Mouse (Mus musculus) stomach, postnatal 0 days (tissue): ENCODE measurements around the gene Apol7a. TPM values are rescaled to one million over a fixed set of nuclear protein-coding genes. Genes with fewer than 3 reads are reported as not detected.
"Not testable (repeated sequence)": the region's sequence is repeated elsewhere in the genome, so short reads cannot be mapped to it uniquely, and the experiment has no call there.

Experiments
- ATAC-seq: fragments of 200-750 bp; cut with Nextera tagmentation; 2 replicates; pipeline ENCODE4 v1.8.0; 2017; ENCODE audit not compliant: low FRiP score, low TSS enrichment
- DNase-seq: peaks from one replicate; pipeline ENCODE4 v3.0.0-alpha.2; 2016; ENCODE audit warnings: low spot score
- H3K27ac ChIP-seq: fragments of 300-500 bp; sonication (generic); replicated peaks from 2 replicates; pipeline ENCODE4 v1.5.1; 2014; ENCODE audit warnings: mild to moderate bottlenecking, control low read depth
- H3K27me3 ChIP-seq: fragments of 300-500 bp; sonication (generic); 2 replicates; pipeline ENCODE4 v1.6.1; 2014; ENCODE audit warnings: low read length; ENCODE audit not compliant: control insufficient read depth, insufficient read depth
- H3K36me3 ChIP-seq: fragments of 300-500 bp; sonication (generic); 2 replicates; pipeline ENCODE4 v1.6.1; 2014; ENCODE audit warnings: low read length, mixed read lengths; ENCODE audit not compliant: control insufficient read depth, insufficient read depth
- H3K4me1 ChIP-seq: fragments of 300-500 bp; sonication (generic); replicated peaks from 2 replicates; pipeline ENCODE4 v1.6.1; 2014; ENCODE audit warnings: antibody characterized with exemption; ENCODE audit not compliant: control insufficient read depth, insufficient read depth
- H3K4me2 ChIP-seq: fragments of 300-500 bp; sonication (generic); replicated peaks from 2 replicates; pipeline ENCODE4 v1.6.1; 2014; ENCODE audit warnings: low read depth, mild to moderate bottlenecking, control low read depth, moderate library complexity
- H3K4me3 ChIP-seq: fragments of 300-500 bp; sonication (generic); 2 replicates; pipeline ENCODE4 v1.5.1; 2014; ENCODE audit warnings: low read depth, low read length, control low read depth
- H3K9ac ChIP-seq: fragments of 300-500 bp; sonication (generic); 2 replicates; pipeline ENCODE4 v1.6.1; 2014; ENCODE audit warnings: mild to moderate bottlenecking, low read length, control low read depth, mixed read lengths
- H3K9me3 ChIP-seq: fragments of 300-500 bp; sonication (generic); 2 replicates; pipeline ENCODE4 v1.6.1; 2016; ENCODE audit warnings: low read length; ENCODE audit not compliant: control insufficient read depth
- CTCF ChIP-seq: IDR thresholded peaks from 2 replicates; pipeline ENCODE4 v1.5.1; 2016; ENCODE audit warnings: antibody characterized with exemption, low read depth, mild to moderate bottlenecking, moderate library complexity
- WGBS: fragments of 180-500 bp; shearing (Covaris S2); extraction: QIAGEN DNeasy Blood & Tissue Kit; methylation state at CpG from one replicate; pipeline ENCODE4 v1.1.7; 2014; 5-methylcytosine and 5-hydroxymethylcytosine counted together
- polyA plus RNA-seq: library from polyadenylated mRNA; unstranded; fragments of >200 nt; fragmentation: Nextera tagmentation; extraction: Ambion mirVana; gene quantifications from 2 replicates; pipeline ENCODE4 v1.2.1, GENCODE M21; 2015

Apol7a gene
- polyA plus RNA-seq, 1 experiment from 2014 or later = 14.5 TPM

DNA sequence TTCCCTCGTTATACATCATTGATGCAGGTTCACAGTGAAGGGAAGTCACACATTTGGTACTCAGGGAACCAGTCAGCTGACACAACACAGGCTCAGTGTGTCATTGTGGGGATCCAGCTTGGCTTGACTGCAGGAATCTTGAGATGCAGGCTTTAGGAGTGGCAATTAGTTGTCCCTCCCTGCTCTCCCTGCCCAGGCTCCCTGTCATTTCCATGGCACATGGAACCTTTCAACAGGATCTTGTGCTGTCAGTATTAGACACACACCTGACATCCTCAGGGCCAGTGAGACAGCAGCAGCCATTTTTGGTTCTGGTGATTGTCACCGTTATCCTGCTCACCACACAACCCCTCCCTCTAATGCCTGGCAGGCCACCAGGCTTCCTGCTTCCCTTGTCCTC lies 16.7 kb upstream of the Apol7a start:
- ATAC-seq, DNase-seq, H3K27ac ChIP-seq, H3K4me3 ChIP-seq, H3K27me3 ChIP-seq, H3K4me1 ChIP-seq, H3K9ac ChIP-seq, H3K4me2 ChIP-seq, H3K36me3 ChIP-seq, H3K9me3 ChIP-seq: not testable (repeated sequence)
- 76% methylated on average over 2 of the region's 2 CpGs for WGBS

DNA sequence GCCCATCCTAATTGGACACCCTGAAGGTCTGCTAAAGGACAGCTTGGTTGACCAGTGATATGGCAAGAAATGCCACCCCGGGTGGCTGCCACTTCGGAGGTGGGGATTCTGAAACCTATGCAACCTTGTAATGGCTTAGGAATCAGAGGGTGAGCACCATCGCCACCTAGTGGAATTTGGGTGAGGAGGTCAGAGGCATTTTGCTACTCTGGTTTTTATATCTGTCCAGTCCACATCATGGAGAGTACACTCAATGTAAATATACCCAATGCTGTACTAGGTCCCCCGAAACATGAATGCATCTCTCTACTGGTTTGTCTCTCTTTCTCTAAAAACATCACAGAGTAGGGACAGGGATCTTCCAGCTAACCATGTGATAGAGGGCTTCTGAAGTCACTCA lies 13.8 kb upstream of the Apol7a start:
- not testable (repeated sequence) for H3K9ac ChIP-seq, DNase-seq, H3K36me3 ChIP-seq, H3K4me2 ChIP-seq, H3K9me3 ChIP-seq, H3K4me3 ChIP-seq, H3K27me3 ChIP-seq, H3K4me1 ChIP-seq, H3K27ac ChIP-seq
- TF ChIP-seq CTCF = peak; percentile 63
- ATAC-seq = peak; percentile 30
- 24% methylated on average over 4 of the region's 4 CpGs for WGBS

DNA sequence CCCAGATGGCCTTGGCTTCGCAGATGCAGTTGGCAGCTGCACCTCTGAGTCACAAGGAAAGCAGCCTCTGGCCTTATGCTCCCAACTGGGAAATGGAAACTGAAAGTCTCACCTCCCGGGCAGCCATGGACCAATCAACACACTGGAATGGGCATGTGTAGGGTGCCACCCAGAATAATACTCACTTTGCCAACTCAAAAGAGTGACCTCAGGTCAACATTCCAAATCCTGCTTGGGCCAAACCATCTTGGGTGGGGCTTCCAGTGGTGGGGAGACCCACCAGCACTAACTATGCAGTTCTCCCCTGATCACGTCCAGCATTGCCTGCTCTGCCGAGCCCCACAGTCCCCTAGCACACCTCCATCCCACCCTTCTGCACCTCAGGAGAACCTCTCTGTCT lies 12.1 kb upstream of the Apol7a start, which contains the start of gene Apol9a:
Gene Apol9a, minus strand, starts transcription at position 101 of the 400 bp plus-strand sequence.
- peak; percentile 28; the same call in 1 of the 2 replicates for ATAC-seq
- H3K36me3 ChIP-seq, H3K9ac ChIP-seq, H3K4me2 ChIP-seq, H3K4me1 ChIP-seq, DNase-seq, H3K4me3 ChIP-seq, H3K27me3 ChIP-seq, H3K27ac ChIP-seq, H3K9me3 ChIP-seq: not testable (repeated sequence)
- WGBS = no CpG with 5 or more reads among the region's 4 CpGs

DNA sequence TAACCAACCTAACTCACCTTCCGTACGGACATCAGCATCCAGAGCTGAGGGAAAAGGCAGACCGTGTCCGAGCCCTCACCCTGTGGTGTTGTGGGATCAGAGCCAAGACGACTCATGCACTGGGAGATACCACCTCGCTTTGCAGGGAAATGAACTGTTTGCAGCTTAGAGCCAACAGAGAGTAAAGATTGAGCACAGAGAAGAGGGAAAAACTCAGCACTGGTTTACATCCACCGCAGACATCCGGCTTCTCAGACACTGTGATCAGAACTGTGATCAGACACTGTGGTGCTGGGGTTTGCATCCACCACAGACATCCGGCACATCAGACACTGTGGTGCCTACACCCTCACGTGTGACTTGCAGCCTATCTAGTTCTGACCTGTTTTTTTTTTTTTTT lies 7.5 kb upstream of the Apol7a start:
- not testable (repeated sequence) for H3K27ac ChIP-seq, H3K36me3 ChIP-seq, H3K27me3 ChIP-seq, H3K4me2 ChIP-seq, H3K4me1 ChIP-seq, H3K9ac ChIP-seq, H3K9me3 ChIP-seq, H3K4me3 ChIP-seq
- 54% methylated on average over 10 of the region's 10 CpGs for WGBS
- peak; percentile 18; the same call in 1 of the 2 replicates for ATAC-seq
- peak; percentile 37 for DNase-seq

DNA sequence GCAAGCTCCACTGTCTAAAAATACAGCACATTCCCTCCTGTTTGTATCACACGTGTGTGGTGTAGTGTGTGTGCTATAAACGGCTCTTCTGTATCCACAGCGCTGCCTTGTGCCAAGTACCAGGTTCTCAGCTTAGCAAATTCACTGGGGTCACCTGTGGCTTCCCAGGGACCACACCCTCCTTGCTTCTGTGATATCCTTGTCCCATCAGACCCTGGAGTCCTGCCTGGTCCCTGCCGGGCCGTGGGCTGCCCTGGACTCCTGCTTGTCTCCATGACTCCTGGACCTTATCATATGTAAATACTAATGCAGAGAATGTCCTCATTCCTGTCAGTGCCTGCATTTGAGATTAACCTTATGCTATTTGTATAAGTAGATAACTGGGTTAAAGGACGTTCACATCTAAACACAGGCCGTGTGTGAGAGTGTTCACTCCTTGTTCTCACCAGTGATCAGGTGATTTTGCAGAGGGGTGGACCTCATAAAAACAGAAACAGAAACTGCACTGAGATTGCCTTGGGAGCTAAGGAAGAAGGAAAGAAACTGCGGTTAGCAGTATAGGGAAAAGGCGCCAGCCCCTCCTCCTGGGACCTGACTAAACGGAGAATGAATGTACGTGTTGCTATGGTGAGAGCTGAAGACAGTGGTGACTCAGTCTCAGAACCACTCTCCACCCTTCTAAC lies 1.3 kb downstream of the Apol7a start:
- H3K4me3 ChIP-seq, H3K9me3 ChIP-seq, H3K36me3 ChIP-seq, H3K4me2 ChIP-seq, H3K4me1 ChIP-seq, H3K27me3 ChIP-seq, H3K9ac ChIP-seq: not testable (repeated sequence)
- H3K27ac ChIP-seq = peak overlapping the region; percentile 24; the same call in 1 of the 2 replicates
- WGBS = 24% methylated on average over 11 of the region's 11 CpGs
- DNase-seq (peak; percentile 76), ATAC-seq (peak; percentile 92)

DNA sequence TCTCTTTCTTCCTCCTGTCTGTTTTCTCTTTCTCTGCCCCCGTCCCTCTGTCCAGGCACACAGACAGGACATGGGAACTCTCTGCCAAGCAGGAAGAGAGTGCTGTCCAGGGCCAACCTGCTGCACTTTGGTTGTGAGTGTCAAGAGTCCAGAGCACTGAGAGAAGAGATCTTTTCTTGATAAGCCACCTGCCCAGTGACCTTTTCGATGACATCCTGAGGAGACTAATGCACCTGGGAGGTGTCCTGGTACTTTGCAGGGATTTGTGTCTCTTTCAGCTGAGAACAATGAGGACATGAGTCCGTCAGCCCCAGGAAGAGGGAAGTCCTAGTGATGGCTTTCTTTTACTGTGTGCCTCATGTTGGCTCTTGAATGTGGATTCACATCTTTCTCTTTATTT lies 5.1 kb downstream of the Apol7a start:
- H3K4me3 ChIP-seq, ATAC-seq, H3K27ac ChIP-seq, H3K9ac ChIP-seq, H3K27me3 ChIP-seq, H3K4me2 ChIP-seq, H3K4me1 ChIP-seq, H3K9me3 ChIP-seq, DNase-seq, H3K36me3 ChIP-seq: not testable (repeated sequence)
- 65% methylated on average over 3 of the region's 3 CpGs for WGBS
